Mouse (Mus musculus): ENCODE measurements around the gene Ncoa4. TPM values are rescaled to one million over a fixed set of nuclear protein-coding genes. Genes with fewer than 3 reads are reported as not detected.
"Not testable (repeated sequence)": the region's sequence is repeated elsewhere in the genome, so short reads cannot be mapped to it uniquely, and the experiment has no call there.

The Ncoa4 gene
- polyA plus RNA-seq, 1 experiment = 57.2 TPM

DNA sequence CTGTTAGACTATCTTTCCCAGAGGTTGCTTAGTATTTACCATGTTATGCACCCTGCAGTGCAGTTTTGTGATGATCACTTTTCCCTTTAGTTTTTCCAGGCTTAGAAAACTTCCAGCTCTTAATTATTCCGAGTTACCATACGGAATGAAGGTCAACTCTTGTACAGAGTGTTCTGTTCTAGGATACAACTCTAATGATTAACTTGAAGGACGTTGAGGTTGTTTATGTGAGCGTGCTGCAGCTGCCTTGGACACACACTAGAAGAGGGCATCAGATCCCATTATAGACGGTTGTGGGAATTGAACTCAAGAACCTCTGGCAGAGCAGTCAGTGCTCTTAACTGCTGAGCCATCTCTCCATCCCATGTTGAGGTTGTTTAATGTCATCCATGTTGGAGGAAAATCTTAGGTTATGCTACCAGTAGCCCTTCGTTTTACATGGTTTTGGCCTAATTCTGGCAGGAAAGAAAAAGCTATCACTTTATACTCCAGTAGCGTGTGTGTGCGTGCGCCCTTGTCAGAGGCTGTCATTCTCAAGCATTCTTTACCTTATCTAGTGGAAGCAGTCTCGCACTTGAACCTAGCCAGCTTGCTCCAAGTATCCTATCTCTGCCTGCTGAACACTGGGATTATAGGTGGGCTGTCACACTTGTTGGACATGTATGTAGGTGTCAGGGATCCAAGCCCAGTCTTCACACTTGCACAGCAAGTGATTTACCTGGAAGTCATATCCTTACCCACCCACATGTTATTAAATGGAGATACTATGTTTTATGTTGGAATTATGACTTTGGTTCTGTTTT is 19.9 kb downstream of the Ncoa4 start:
- peaks cover 8% of the 10 kb centered on the region for H3K4me1 ChIP-seq (ENCODE audit: control insufficient read depth, insufficient read depth, low read length)
- TF ChIP-seq CTCF (conservative IDR thresholded peaks at IDR 0.05; ENCODE audit: insufficient read depth, insufficient read length, low read depth, low read length) (no peak), POLR2A (IDR thresholded peaks at IDR 0.05; ENCODE audit: low read depth, low read length) (no peak)
- whole genome bisulfite sequencing = 62% methylated on average over 10 of the region's 10 CpGs
- H3K4me3 ChIP-seq (ENCODE audit: insufficient read depth, low read depth, low read length) = no peak overlapping the region
- no peaks in the 10 kb centered on the region for H3K27me3 ChIP-seq (replicated peaks; ENCODE audit: control insufficient read depth, insufficient read depth, low read length)
- DNase-seq = peak; percentile 86
- peaks cover 10% of the 10 kb centered on the region for H3K36me3 ChIP-seq (ENCODE audit: control insufficient read depth, insufficient read depth, low read length)
- H3K27ac ChIP-seq (ENCODE audit: insufficient read depth, low read depth, low read length) = peak overlapping the region; percentile 96

DNA sequence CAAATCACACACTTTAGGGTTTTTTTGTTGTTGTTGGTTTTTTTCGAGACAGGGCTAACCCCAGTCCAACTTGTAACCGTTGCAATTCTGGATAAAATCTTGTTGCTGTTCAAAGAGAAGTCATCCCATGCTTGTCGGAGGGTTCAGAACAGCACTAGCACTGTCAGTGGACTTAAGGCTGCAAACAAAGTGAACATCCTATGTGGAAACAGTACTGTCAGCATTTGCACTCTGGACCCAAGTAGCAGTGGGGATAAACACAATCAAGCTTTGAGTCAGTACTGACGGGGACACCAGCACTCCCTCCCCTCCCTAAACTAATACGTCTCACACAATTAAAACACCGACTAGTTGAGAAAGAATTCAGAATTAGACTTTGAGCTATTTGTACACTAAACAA is 21.2 kb downstream of the Ncoa4 start:
- no peak for TF ChIP-seq POLR2A (IDR thresholded peaks at IDR 0.05; ENCODE audit: low read depth, low read length)
- no peak for TF ChIP-seq CTCF (conservative IDR thresholded peaks at IDR 0.05; ENCODE audit: insufficient read depth, insufficient read length, low read depth, low read length)
- peaks cover 7% of the 10 kb centered on the region; the same call in 1 of the 2 replicates for H3K36me3 ChIP-seq (ENCODE audit: control insufficient read depth, insufficient read depth, low read length)
- 62% methylated on average over 6 of the region's 6 CpGs for WGBS
- H3K27ac ChIP-seq (ENCODE audit: insufficient read depth, low read depth, low read length) = peak overlapping the region; percentile 73
- peak; percentile 54 for DNase-seq
- H3K27me3 ChIP-seq (replicated peaks; ENCODE audit: control insufficient read depth, insufficient read depth, low read length) = no peaks in the 10 kb centered on the region
- H3K4me1 ChIP-seq (ENCODE audit: control insufficient read depth, insufficient read depth, low read length) = peaks cover 5% of the 10 kb centered on the region
- H3K4me3 ChIP-seq (ENCODE audit: insufficient read depth, low read depth, low read length) = no peak overlapping the region

DNA sequence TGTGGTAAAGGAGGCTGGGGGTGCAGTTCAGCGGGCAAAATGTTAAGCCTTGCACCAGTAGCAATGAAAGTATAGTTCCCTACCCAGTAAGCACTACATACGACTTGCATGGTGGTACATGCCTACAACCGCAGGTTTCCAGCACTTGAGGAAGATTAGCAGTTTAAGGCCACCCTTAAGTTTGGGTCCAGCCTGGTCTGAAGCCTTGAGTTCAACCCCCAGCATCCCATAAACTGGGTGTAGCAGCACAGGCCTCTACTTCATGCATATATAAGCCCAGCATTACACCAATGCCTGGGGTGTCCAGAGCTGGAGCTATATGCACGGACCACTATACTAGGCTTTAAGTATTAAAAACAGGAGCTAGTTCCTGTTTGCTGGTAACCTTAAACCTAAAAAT is 24.2 kb downstream of the Ncoa4 start:
- 94% methylated on average over 4 of the region's 4 CpGs for WGBS
- H3K27ac ChIP-seq (ENCODE audit: insufficient read depth, low read depth, low read length) = no peak overlapping the region
- peaks cover 13% of the 10 kb centered on the region for H3K36me3 ChIP-seq (ENCODE audit: control insufficient read depth, insufficient read depth, low read length)
- TF ChIP-seq POLR2A (IDR thresholded peaks at IDR 0.05; ENCODE audit: low read depth, low read length) = no peak
- no peak for TF ChIP-seq CTCF (conservative IDR thresholded peaks at IDR 0.05; ENCODE audit: insufficient read depth, insufficient read length, low read depth, low read length)
- no peak overlapping the region for H3K4me3 ChIP-seq (ENCODE audit: insufficient read depth, low read depth, low read length)
- H3K4me1 ChIP-seq (ENCODE audit: control insufficient read depth, insufficient read depth, low read length) = peaks cover 5% of the 10 kb centered on the region
- no peak for DNase-seq
- H3K27me3 ChIP-seq (replicated peaks; ENCODE audit: control insufficient read depth, insufficient read depth, low read length) = no peaks in the 10 kb centered on the region

DNA sequence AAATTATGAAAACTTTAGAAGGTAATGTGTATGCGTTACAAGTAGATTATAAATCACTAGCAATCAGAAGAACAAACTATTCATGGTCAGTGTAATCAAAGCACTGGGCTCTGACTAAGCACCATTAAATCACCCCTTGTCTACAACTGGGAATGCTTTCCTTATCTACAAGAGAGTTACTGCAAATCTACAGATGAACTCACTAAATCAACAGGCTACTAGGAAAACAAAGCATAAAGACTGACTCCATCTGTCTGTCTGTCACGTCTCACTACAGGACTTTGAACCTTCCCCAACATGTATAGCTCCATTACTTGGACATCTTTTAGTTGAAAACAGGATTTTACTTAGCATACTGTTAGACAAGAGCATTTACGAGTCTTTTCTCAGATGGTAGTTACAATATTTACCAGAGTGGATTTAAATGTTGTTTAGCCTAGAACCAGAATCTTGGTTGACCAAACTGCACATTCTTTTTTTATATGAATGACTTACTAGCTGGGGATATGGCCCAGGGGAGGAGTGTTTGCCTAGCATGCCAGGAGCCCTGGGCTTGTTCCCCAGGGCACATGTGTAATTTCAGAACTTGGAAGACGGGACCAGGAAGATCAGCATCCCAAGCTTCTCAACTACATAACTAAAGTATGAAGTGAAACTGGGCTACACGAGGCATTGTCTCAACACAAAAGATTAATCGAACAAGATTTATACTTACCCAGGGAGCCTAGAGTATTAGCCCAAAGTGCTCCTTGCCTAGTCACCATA is 31.1 kb downstream of the Ncoa4 start:
- TF ChIP-seq CTCF (conservative IDR thresholded peaks at IDR 0.05; ENCODE audit: insufficient read depth, insufficient read length, low read depth, low read length) (no peak), POLR2A (IDR thresholded peaks at IDR 0.05; ENCODE audit: low read depth, low read length) (no peak)
- Histone ChIP-seq H3K36me3 (ENCODE audit: control insufficient read depth, insufficient read depth, low read length) (peaks cover 8% of the 10 kb centered on the region), H3K27ac (ENCODE audit: insufficient read depth, low read depth, low read length) (no peak overlapping the region), H3K27me3 (replicated peaks; ENCODE audit: control insufficient read depth, insufficient read depth, low read length) (no peaks in the 10 kb centered on the region), H3K4me3 (ENCODE audit: insufficient read depth, low read depth, low read length) (no peak overlapping the region), H3K4me1 (ENCODE audit: control insufficient read depth, insufficient read depth, low read length) (no peaks in the 10 kb centered on the region)
- whole genome bisulfite sequencing = 72% methylated on average over 6 of the region's 6 CpGs
- DNase-seq = no peak

DNA sequence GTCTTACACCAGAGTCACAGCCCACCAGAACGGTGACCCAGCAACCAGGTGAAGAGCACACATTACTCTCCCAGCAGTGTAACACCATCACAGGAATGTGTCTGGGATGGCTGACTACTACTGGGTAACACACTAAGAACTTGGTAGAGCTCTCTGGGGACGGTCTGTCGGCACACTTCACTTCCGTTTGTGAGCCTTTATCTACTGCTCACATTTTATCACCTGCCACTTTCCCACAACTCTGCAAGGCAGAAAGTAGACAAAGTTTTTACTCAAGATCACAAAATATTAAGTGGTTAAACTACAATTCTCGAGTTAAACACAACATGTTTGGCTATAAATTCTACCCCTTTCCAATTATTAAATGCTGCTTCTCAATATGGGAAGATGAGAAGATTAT is 32.3 kb downstream of the Ncoa4 start:
- H3K27ac ChIP-seq (ENCODE audit: insufficient read depth, low read depth, low read length) = no peak overlapping the region
- TF ChIP-seq POLR2A (IDR thresholded peaks at IDR 0.05; ENCODE audit: low read depth, low read length) (no peak), CTCF (conservative IDR thresholded peaks at IDR 0.05; ENCODE audit: insufficient read depth, insufficient read length, low read depth, low read length) (no peak)
- 91% methylated on average over 5 of the region's 5 CpGs for WGBS

DNA sequence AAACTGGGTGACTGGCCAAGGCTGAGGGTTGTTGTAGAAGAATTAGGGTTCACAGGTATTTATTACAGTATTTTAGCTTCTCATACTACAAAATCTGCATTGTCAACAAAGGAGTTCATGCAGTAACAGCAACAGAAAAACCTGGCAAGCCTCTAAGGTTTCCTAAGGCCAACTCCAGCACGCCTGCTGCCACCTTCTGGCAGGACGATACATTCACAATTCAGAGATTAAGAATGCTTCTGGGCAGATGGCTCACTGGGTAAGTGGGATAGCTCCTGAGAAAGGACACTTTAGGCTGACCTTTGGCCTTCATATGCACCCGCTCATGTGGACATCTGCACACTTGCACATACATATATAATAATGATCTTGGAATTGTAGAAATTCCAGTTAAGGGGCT is 32.8 kb downstream of the Ncoa4 start:
- WGBS = 23% methylated on average over 3 of the region's 3 CpGs
- peak; percentile 71 for DNase-seq
- no peaks in the 10 kb centered on the region for H3K4me1 ChIP-seq (ENCODE audit: control insufficient read depth, insufficient read depth, low read length)

More for the DNA sequence above, 32.3 kb downstream of the Ncoa4 start:
- Histone ChIP-seq H3K27me3 (replicated peaks; ENCODE audit: control insufficient read depth, insufficient read depth, low read length) (no peaks in the 10 kb centered on the region), H3K4me3 (ENCODE audit: insufficient read depth, low read depth, low read length) (no peak overlapping the region), H3K36me3 (ENCODE audit: control insufficient read depth, insufficient read depth, low read length) (peaks cover 8% of the 10 kb centered on the region), H3K4me1 (ENCODE audit: control insufficient read depth, insufficient read depth, low read length) (no peaks in the 10 kb centered on the region)
- DNase-seq = no peak

DNA sequence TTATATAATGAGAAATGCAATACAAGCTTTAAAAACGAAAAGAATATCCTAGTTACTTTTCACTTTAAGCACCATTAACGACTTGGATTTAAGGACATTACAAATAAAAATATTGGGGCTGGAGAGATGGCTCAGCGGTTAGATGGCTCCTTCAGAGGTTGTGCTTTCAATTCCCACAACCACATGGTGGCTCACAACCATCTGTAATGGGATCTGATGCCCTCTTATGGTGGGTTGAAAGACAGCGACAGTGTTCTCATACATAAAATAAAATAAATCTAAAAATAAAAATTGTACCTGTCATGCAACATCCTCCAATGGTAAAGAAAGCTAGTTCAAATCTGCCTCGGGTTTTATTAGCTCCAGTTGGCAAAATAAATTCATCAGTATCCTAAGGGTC is 33.9 kb downstream of the Ncoa4 start:
- H3K4me1 ChIP-seq (ENCODE audit: control insufficient read depth, insufficient read depth, low read length); DNase-seq; H3K4me3 ChIP-seq (ENCODE audit: insufficient read depth, low read depth, low read length); H3K27ac ChIP-seq (ENCODE audit: insufficient read depth, low read depth, low read length); H3K27me3 ChIP-seq (replicated peaks; ENCODE audit: control insufficient read depth, insufficient read depth, low read length); H3K36me3 ChIP-seq (ENCODE audit: control insufficient read depth, insufficient read depth, low read length): not testable (repeated sequence)
- WGBS = 71% methylated on average over 5 of the region's 5 CpGs

More for the DNA sequence above, 32.8 kb downstream of the Ncoa4 start:
- peaks cover 8% of the 10 kb centered on the region for H3K36me3 ChIP-seq (ENCODE audit: control insufficient read depth, insufficient read depth, low read length)
- TF ChIP-seq CTCF (conservative IDR thresholded peaks at IDR 0.05; ENCODE audit: insufficient read depth, insufficient read length, low read depth, low read length) (peak; percentile 87), POLR2A (IDR thresholded peaks at IDR 0.05; ENCODE audit: low read depth, low read length) (no peak)
- H3K4me3 ChIP-seq (ENCODE audit: insufficient read depth, low read depth, low read length) = no peak overlapping the region
- H3K27ac ChIP-seq (ENCODE audit: insufficient read depth, low read depth, low read length) = no peak overlapping the region
- H3K27me3 ChIP-seq (replicated peaks; ENCODE audit: control insufficient read depth, insufficient read depth, low read length) = no peaks in the 10 kb centered on the region

All from kidney, adult 2 months (tissue).